Mouse (Mus musculus) ES-E14 (cell line): ENCODE results near the gene D930020B18Rik. TPM values are rescaled to one million over a fixed set of nuclear protein-coding genes. Genes with fewer than 3 reads are reported as not detected.
A peak's percentile ranks its signal among the peaks of the same experiment; 100 is the strongest.

Experiments used
- DNase-seq: peaks from one replicate; pipeline ENCODE4 v3.0.0-alpha.2; 2013; ENCODE audit warnings: low read depth, low spot score
- H3K27ac ChIP-seq: 2 replicates; pipeline ENCODE4 v1.5.1; 2012; ENCODE audit warnings: low read depth, mild to moderate bottlenecking, low read length, moderate library complexity, mixed read lengths; ENCODE audit not compliant: poor library complexity, insufficient read depth, severe bottlenecking
- H3K36me3 ChIP-seq: 2 replicates; pipeline ENCODE4 v1.6.1; 2012; ENCODE audit warnings: mild to moderate bottlenecking, low read length, moderate library complexity, mixed read lengths; ENCODE audit not compliant: control insufficient read depth, poor library complexity, insufficient read depth, severe bottlenecking
- H3K4me1 ChIP-seq, 2 experiments: fragments of 150-350 bp in 1 of 2; sonication (generic) in 1 of 2; 2 replicates each; pipeline ENCODE4 v1.6.1; 2012; ENCODE audit warnings: low read length in 2 of 2, mild to moderate bottlenecking in 1 of 2, mixed read lengths in 1 of 2; ENCODE audit not compliant: control insufficient read depth in 2 of 2, insufficient read depth in 2 of 2, poor library complexity in 1 of 2
- H3K4me3 ChIP-seq, 2 experiments: fragments of 150-350 bp in 1 of 2; sonication (generic) in 1 of 2; 2 replicates each; pipeline ENCODE4 v1.5.1; 2012; ENCODE audit warnings: low read length in 2 of 2, low read depth in 1 of 2, mild to moderate bottlenecking in 1 of 2, mixed read lengths in 1 of 2; ENCODE audit not compliant: insufficient read depth in 1 of 2, poor library complexity in 1 of 2, severe bottlenecking in 1 of 2
- H3K9ac ChIP-seq: 2 replicates; pipeline ENCODE4 v1.6.1; 2012; ENCODE audit warnings: low read depth, mild to moderate bottlenecking, low read length, mixed read lengths; ENCODE audit not compliant: poor library complexity, insufficient read depth, severe bottlenecking
- H3K9me3 ChIP-seq: fragments of 150-350 bp; sonication (generic); 2 replicates; pipeline ENCODE4 v1.6.1; 2012; ENCODE audit warnings: low read depth, mild to moderate bottlenecking, low read length; ENCODE audit not compliant: control insufficient read depth, insufficient read depth
- CHD2 ChIP-seq: IDR thresholded peaks from 2 replicates; pipeline ENCODE4 v1.6.1; 2014; ENCODE audit warnings: mild to moderate bottlenecking, low read depth, low read length, inconsistent platforms
- HCFC1 ChIP-seq: IDR thresholded peaks from 2 replicates; pipeline ENCODE4 v1.6.1; 2012; ENCODE audit warnings: low read length, inconsistent platforms, borderline replicate concordance; ENCODE audit not compliant: insufficient read depth
- MAFK ChIP-seq: IDR thresholded peaks from 2 replicates; pipeline ENCODE4 v1.6.1; 2014; ENCODE audit warnings: mild to moderate bottlenecking, low read depth, low read length, inconsistent platforms; ENCODE audit not compliant: insufficient read depth
- ZC3H11A ChIP-seq: IDR thresholded peaks from 2 replicates; pipeline ENCODE4 v1.6.1; 2012; ENCODE audit warnings: low read depth, mild to moderate bottlenecking, inconsistent platforms, low read length, borderline replicate concordance
- ZNF384 ChIP-seq: IDR thresholded peaks from 2 replicates; pipeline ENCODE4 v1.6.1; 2012; ENCODE audit warnings: low read depth, low read length, inconsistent platforms
- in situ Hi-C, 2 experiments: fragments of 600-800 bp; cut with MboI; formaldehyde crosslinking; loops; one replicate each; pipeline ENCODE4 v1.15.1; 2025; ENCODE audit warnings: low sequenced_read_pairs in 2 of 2, inconsistent platforms in 1 of 2; ENCODE audit not compliant: unreplicated experiment in 2 of 2
- total RNA-seq: library from RNA; depleted of rRNA; stranded (reverse); fragments of 300-350 nt; gene quantifications from 2 replicates; pipeline ENCODE4 v1.2.3, GENCODE M21; 2012

Gene D930020B18Rik
- total RNA-seq, 1 experiment = 0.13 TPM

DNA sequence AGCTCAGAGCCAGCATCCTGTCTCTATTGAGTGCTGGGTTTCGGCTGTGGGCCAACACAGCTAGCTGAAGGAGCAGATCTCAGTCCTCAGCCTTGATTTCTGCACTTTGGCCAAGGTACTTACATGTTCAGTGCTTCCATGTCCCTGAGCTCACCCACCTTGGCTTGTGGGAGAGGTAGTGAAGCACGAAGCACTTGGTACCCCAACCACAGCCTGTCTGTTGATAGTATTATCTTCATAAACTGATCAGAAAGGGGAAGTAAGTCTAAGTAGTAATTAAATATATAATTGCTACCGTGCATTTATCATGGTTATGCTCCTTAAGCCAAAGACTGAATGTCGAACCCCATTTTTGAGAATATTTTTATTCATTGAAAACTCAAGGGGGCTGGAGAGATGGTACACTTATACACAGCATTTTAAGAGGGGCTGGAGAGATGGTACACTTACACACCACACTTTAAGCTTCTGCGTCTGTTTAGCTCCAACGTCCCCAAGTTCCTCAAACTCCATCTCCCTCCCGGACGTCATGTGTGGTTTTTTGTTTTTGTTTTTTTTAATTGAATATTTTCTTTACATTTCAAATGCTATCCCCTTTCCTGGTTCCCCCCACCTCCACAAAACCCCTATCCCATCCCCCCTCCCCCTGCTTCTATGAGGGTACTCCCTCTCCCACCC lies 89.8 kb downstream of the D930020B18Rik start:
- in situ Hi-C loops = no loop called here
- no peak overlapping the region for H3K27ac ChIP-seq
- H3K9ac ChIP-seq = no peak overlapping the region
- no peak for DNase-seq
- H3K36me3 ChIP-seq = no peaks in the 10 kb centered on the region
- no peaks in the 10 kb centered on the region for H3K9me3 ChIP-seq
- peaks cover 0 to 10% of the 10 kb centered on the region in 2 experiments; a peak in 3 of 4 replicates for H3K4me1 ChIP-seq
- no peak for TF ChIP-seq ZNF384
- no peak for TF ChIP-seq HCFC1
- TF ChIP-seq ZC3H11A = no peak
- no peak for TF ChIP-seq MAFK
- TF ChIP-seq CHD2 = no peak
- H3K4me3 ChIP-seq = no peak overlapping the region

DNA sequence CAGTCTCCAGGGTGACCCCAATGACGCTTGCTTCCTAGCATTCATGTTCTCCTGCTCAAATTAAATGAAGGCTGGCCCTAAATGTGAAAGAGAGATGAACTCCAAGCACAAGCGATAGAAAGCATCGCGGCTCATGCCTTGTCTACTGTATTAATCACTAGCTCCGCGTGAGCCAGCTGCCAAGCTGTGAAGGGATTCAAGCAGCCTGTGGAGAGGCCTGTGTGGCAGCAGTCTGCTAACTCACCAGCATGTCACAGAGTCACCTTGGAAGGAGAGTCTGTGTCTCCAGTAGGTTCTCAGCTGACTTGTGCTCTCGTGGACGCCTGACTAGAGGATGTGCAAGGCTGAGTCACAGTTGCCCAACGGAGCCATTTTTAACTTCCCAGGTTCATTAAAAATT lies 91.2 kb downstream of the D930020B18Rik start:
- TF ChIP-seq MAFK (no peak), ZNF384 (no peak), HCFC1 (no peak), CHD2 (no peak), ZC3H11A (no peak)
- Histone ChIP-seq H3K9me3 (no peaks in the 10 kb centered on the region), H3K9ac (no peak overlapping the region), H3K27ac (no peak overlapping the region), H3K4me1 (peaks cover 0 to 5% of the 10 kb centered on the region in 2 experiments; a peak in 2 of 4 replicates), H3K36me3 (no peaks in the 10 kb centered on the region), H3K4me3 (no peak overlapping the region)
- no peak for DNase-seq
- in situ Hi-C loops = no loop called here

DNA sequence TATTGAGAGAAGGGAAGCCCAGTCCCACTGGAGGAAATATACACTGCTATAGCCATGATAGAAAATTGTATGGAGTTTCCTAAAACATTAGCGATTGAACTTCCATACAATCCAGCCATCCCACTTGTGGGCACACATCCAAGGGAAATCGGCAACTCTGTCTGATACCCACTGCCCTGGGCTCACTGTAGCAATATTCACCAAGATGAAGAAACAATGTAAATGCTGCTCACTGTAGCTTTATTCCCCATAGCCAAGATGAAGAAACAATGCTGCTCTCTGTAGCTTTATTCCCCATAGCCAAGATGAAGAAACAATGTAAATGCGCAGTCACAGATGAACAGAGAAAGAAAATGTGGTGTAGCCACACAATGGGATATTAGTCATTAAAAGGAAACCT lies 95.9 kb downstream of the D930020B18Rik start:
- Histone ChIP-seq H3K27ac (no peak overlapping the region), H3K9me3 (no peaks in the 10 kb centered on the region), H3K4me3 (no peak overlapping the region), H3K9ac (no peak overlapping the region), H3K4me1 (peaks cover 3 to 7% of the 10 kb centered on the region in 2 experiments; a peak in 2 of 4 replicates), H3K36me3 (no peaks in the 10 kb centered on the region)
- in situ Hi-C loops = no loop called here
- TF ChIP-seq CHD2 (no peak), ZNF384 (no peak), MAFK (no peak), ZC3H11A (no peak), HCFC1 (no peak)
- no peak for DNase-seq

DNA sequence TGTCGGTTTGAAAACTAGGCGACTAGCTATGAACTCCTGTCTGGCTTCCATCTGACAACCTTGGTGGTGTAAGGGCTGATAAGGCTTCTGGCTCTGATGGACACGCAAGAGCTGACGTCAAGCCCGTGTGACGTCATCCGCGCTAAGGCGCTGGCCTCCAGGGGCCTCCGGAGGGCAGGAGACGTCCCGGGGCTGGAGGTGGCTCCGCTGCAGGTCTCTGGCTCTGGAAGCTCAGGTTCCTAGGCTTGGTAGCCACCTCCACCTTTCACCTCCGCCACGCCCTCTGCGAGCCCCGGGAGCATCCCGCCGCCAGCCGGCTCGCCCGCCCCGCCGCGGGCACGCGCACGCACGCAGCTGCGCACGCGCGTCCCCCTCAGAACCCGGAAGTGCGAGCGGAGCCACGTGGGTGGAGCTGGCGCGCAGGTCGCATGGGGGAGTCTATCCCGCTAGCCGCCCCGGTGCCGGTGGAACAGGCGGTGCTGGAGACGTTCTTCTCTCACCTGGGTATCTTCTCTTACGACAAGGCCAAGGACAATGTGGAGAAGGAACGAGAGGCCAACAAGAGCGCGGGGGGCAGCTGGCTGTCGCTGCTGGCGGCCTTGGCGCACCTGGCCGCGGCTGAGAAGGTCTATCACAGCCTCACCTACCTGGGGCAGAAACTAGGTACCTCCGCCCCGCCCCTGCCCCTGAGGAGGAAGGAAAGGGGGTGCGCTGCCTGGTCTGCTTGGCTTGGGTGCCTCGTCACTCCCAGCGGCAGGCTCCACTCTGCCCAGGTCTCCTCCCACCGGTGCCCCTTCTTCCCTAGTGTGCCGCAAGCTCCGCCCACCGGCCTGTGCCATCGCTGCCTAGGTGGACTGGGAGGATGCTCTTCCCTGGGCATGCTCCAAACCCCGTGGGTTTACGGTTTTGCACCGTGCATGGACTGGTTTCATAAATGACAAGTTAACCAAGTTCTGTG lies 98.4 kb downstream of the D930020B18Rik start, which contains the start of gene BC048403:
Gene BC048403 (plus strand): TSS at position 390 of the 958 bp plus-strand sequence.
- Histone ChIP-seq H3K9ac (peak within 1 kb of the TSS; percentile 87), H3K27ac (no peak within 1 kb of the TSS), H3K4me1 (peaks cover 6 to 8% of the 10 kb centered on the region in 2 experiments; a peak in 2 of 4 replicates), H3K4me3 (peak within 1 kb of the TSS; percentile 85 to 98), H3K9me3 (no peaks in the 10 kb centered on the region), H3K36me3 (no peaks in the 10 kb centered on the region; the same call in 1 of the 2 replicates)
- in situ Hi-C loops = no loop called here
- peak; percentile 67 for DNase-seq
- no peak for TF ChIP-seq ZC3H11A
- TF ChIP-seq HCFC1 = peak; percentile 58; the same call in 1 of the 2 replicates
- no peak for TF ChIP-seq MAFK
